Mouse (Mus musculus) bone marrow, adult 2 months (tissue): ENCODE data around the gene Sgpp2.

Source experiments
- CTCF ChIP-seq: fragments of 200-500 bp; IDR thresholded peaks from 2 replicates; pipeline ENCODE4 v1.5.1; 2011; ENCODE audit warnings: low read length, control low read depth; ENCODE audit not compliant: control insufficient read depth, insufficient read depth
- POLR2A ChIP-seq: fragments of 200-500 bp; IDR thresholded peaks from 2 replicates; pipeline ENCODE4 v1.6.1; 2011; ENCODE audit warnings: low read depth, mild to moderate bottlenecking, control low read depth, low read length, borderline replicate concordance; ENCODE audit not compliant: control insufficient read depth

DNA sequence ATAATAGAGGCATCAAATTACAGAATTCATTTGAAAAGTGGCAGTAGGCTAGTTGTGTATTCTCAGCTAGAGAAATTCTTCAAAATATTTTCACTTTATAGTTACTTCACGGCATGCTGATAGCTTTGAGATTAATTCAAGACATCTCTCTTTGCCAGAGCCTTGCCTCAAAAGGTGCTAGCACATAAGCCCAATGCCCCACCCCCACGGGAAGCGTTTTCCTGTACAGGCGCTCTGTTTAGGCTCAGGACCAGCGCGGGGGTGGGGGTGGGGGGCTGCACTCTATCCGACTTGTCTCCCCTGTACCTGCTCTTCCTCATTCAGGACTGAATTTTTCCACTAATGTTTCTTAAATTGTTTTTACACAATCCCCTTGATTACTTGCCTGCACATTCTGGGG is 1.3 kb downstream of the Sgpp2 start:
- no peak for TF ChIP-seq CTCF
- TF ChIP-seq POLR2A: no peak
